Mouse (Mus musculus): Measurements from ENCODE around the gene Jmjd1c.

DNA sequence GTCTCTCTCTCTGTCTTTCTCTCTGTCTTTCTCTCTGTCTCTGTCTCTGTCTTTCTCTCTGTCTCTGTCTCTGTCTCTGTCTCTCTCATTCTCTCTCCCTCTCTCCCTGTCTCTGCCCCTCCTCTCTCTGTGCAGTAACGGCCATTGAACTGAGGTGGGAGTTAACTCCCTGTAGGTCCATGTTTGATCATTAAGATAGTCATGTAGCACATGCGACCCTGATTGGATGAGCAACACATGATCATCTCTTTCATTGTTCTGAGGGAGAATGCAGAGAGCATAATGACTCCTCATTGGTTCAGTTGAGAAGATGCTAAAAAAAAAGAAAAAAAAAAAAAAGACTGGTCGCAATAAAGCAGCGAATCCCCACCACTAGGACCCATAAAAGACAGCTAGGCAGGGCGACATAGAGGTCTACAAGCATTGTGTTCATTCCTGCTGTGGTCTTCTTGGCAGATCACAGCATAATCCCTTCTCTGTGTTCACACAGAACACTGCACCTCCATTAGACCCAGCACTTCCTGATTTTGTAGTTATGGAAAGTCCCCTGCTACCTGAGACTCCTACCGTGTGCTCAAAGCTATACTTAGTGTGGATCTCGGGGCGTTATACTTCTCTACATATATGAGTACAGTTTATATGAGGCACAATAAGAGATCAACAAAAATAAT, 200.7 kb downstream of the Jmjd1c start:
- TF ChIP-seq USF1 (IDR thresholded peaks at IDR 0.05; ENCODE audit: low read depth) (no peak), MYOG (IDR thresholded peaks at IDR 0.05; ENCODE audit: control insufficient read depth, extremely low read depth, insufficient read length) (no peak), CTCF (IDR thresholded peaks at IDR 0.05; ENCODE audit: control insufficient read depth, insufficient read depth, insufficient read length) (no peak), MAX (IDR thresholded peaks at IDR 0.05) (no peak), CEBPB (IDR thresholded peaks at IDR 0.05; ENCODE audit: low read depth) (no peak), MYOD1 (IDR thresholded peaks at IDR 0.05; ENCODE audit: control insufficient read depth, insufficient read length, low read depth) (no peak), FOSL1 (IDR thresholded peaks at IDR 0.05; ENCODE audit: insufficient read depth, low read length, poor library complexity, severe bottlenecking) (no peak)
